Mouse (Mus musculus) olfactory bulb, adult 2 months (tissue): ENCODE measurements around the gene Pzp.

Source experiments
- CTCF ChIP-seq: fragments of 200-500 bp; IDR thresholded peaks from 2 replicates; pipeline ENCODE4 v1.5.1; 2012; ENCODE audit warnings: low read depth, mild to moderate bottlenecking, low read length, moderate library complexity; ENCODE audit not compliant: insufficient read depth
- POLR2A ChIP-seq: fragments of 200-500 bp; IDR thresholded peaks from 2 replicates; pipeline ENCODE4 v1.6.1; 2012; ENCODE audit warnings: mild to moderate bottlenecking, low read depth, low read length, moderate library complexity; ENCODE audit not compliant: insufficient read depth

DNA sequence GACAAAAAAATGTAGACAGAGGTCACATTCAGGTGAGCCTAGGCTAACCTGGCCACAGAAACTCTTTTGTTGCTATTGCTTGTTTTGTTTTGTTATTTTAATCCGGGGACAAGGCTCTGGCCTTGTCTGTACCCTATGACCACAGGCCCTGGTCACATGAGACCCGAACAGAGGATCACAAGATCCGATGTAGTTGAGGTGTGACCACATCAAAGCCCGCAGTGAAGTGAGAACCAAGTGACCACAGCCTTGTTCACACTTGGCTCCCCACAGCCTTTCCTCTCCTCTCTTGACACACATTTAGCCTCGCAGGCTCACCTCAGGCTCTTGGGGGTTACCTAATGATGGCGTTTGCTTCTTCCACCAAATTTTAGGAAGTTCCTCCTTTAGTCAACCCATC, 52.4 kb downstream of the Pzp start:
- TF ChIP-seq CTCF = no peak
- no peak for TF ChIP-seq POLR2A
